Mouse (Mus musculus): ENCODE results near the gene Pdss2. TPM values are rescaled to one million over a fixed set of nuclear protein-coding genes. Genes with fewer than 3 reads are reported as not detected.
A peak's percentile ranks its signal among the peaks of the same experiment; 100 is the strongest.

Gene Pdss2
- total RNA-seq, 2 experiments from 2014 or later = 17.6 to 17.8 TPM

DNA sequence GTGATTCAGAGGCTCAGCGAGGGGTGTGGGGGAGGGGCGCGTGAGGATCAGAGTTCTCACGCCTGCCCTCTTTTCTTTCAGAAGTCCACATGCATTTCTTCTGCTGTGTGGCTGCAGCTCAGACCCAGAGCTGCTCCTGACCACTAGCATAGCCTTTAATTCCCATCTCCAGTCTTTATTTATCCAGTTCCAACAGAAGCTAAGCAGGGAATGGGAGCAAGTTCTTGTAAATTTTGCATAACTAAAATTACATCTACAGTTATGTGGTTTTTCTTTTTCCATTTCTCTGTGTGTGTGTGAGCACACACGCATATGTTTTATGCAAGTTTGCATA is 231.3 kb downstream of the Pdss2 start:
- peak overlapping the region; percentile 42 for H3K4me3 ChIP-seq
- no peak for DNase-seq (ENCODE audit: low spot score in 2 of 2)
- no peak overlapping the region for H3K27ac ChIP-seq
- TF ChIP-seq CTCF (conservative IDR thresholded peaks at IDR 0.05) = no peak

DNA sequence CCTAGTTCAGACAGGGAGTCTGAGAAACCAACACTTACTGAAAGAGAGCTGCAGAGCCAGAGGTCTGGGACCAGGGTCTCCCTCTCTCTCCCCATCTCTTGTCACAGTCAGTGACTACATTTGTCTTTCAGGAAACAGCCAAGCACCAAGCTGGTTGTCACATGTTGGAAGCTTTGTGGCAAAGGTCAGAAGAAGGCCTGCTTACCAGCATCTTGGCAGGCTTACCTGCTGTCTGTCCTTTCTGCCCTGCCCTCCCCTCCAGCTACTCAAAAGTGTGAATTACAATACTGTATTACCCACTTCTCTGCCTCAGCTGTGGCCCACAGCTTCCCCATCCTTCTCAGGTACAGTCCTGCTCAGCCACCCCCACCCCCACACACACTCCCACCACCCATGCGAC is 232.9 kb downstream of the Pdss2 start:
- Histone ChIP-seq H3K4me3 (no peak overlapping the region), H3K27ac (no peak overlapping the region)
- no peak for DNase-seq (ENCODE audit: low spot score in 2 of 2)
- TF ChIP-seq CTCF (conservative IDR thresholded peaks at IDR 0.05) = no peak

DNA sequence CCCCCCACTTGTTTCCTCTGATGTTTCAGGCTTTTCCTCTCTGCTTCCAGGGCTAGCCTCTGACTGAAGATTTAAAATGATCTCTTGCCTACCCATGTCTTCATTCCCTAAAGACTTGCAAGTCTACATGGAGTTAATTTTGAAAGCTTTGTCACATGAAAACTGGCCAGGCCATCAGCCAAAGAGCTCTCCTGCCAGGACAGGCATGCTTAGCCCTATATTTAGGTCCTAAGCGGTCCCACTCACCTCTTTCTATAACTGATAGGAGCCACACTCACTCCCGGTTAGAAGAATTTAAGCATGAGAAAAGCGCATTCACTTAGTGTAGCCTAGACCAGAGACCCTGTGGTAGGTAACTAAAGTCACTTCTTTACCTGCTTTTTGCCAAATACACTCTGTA is 233.4 kb downstream of the Pdss2 start:
- DNase-seq (ENCODE audit: low spot score in 2 of 2) = no peak
- H3K4me3 ChIP-seq = no peak overlapping the region
- H3K27ac ChIP-seq = no peak overlapping the region
- TF ChIP-seq CTCF (conservative IDR thresholded peaks at IDR 0.05) = no peak

DNA sequence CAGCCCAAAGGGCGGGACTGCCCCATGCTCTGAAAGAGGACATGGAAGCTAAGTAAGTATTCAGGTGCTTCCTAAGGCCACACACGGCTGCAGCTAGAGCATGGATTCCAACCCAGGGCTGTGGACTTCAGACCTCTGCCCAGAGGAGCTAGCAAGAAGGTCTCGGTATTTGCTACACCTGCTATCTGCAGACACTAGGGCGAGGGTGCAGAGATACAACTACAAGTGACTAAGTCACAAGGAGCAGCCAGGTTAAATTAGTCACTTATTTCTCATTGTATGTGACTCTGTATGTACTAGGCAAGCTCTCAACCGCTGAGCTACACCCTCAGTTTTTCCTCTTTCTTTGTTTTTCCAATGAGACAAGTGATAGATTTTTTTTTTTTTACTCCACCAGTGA is 241.5 kb downstream of the Pdss2 start:
- H3K27ac ChIP-seq = no peak overlapping the region
- no peak for DNase-seq (ENCODE audit: low spot score in 2 of 2)
- no peak for TF ChIP-seq CTCF (conservative IDR thresholded peaks at IDR 0.05)
- H3K4me3 ChIP-seq = no peak overlapping the region

DNA sequence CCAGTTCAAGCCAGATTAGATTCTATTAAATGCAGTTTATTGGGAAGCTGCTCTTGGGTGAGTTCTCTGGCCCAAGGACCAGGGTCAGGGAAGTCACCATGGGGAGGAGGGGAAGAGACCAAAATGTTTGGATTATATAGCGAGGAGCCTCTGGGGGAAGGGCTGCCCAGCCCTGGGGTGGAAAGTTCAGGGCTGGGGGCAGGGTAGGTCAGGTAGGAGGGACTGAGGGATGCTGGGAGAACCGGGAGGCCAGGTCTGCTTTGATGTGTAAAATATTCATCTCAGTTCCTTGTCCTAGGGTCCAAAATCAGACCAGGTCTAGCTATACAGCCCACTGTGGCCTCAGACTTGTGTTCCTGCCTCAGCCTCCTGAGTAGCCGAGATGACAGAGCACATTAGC is 241.9 kb downstream of the Pdss2 start:
- DNase-seq (ENCODE audit: low spot score in 2 of 2) = no peak
- no peak overlapping the region for H3K4me3 ChIP-seq

DNA sequence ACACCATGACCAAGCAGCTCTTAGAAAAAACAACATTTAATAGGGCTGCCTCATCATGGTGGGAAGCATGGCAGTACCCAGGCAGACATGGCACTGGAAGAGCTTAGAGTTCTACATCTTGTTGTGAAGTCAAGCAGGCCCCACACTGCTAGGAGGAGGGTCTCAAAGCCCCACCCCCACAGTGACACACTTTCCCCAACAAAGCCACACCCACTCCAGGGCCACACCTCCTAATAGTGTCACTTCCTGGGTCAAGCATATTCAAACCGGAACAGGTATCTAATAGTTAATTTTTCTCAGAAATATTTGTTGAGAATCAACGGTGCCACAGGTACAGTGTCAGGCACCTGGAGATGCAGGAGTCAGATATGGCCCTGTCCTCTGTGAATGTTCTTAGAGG is 244.9 kb downstream of the Pdss2 start:
- TF ChIP-seq CTCF (conservative IDR thresholded peaks at IDR 0.05) = no peak
- Histone ChIP-seq H3K27ac (no peak overlapping the region), H3K4me3 (no peak overlapping the region)
- DNase-seq (ENCODE audit: low spot score in 2 of 2) = no peak

More for the DNA sequence above, 241.9 kb downstream of the Pdss2 start:
- no peak overlapping the region for H3K27ac ChIP-seq
- TF ChIP-seq CTCF (conservative IDR thresholded peaks at IDR 0.05) = no peak

DNA sequence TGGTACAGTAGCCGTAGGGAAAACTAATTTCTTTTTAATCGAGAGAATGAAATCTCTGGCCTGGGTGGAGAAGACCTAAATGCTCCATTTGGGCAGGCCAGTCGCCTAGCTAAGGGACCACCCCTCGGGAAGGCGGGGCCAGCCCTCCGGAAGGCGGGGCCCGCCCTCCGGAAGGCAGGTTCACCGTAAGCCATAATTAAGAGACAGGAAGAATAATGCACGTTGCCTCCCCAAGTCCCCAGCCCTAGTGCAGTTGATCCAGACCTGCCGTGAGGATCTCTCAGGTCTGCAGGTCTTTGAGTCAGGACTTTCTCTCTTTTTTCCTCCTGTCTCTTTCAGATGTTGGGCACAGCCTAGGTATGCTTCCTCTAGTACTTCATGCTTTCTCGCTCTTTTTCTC is 246.4 kb downstream of the Pdss2 start:
- H3K4me3 ChIP-seq = no peak overlapping the region
- DNase-seq (ENCODE audit: low spot score in 2 of 2) = no peak
- no peak for TF ChIP-seq CTCF (conservative IDR thresholded peaks at IDR 0.05)
- H3K27ac ChIP-seq = no peak overlapping the region

DNA sequence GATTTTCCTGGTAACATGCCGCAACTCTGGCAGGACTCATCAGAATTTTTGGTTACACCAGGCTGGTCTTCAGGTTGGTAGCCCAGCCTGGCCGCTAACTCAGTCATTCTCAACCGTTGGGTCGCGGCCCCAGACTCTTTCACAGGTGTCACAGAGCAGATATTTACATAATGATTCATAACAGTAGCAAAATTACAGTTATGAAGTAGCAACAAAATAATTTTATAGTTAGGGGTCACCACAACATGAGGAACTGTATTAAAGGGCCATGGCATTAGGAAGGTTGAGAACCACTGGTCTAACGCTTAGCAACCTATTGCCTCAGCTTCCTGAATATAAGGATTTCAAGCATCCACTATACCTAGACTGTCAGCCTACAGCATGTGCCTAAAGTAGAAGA is 247.0 kb downstream of the Pdss2 start:
- no peak overlapping the region for H3K4me3 ChIP-seq

DNA sequence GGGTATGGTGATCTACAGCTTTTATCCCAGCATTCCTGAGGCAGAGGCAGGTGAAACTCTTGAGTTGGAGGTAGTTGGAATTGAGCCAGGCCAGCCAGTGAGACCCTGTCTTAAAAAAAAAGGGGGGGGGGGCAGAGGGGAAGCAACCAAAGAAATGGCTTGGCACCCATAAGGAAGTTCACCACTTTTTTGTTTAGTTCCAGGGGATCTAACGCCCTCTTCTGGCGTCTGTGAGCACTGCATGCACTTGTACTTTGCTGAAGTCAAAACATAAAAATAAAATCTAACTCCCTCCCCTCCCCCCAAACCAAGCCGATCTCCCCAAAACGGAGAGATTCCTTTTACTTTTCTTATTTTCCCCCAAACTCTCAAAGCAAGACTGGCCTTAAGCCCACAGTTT is 254.1 kb downstream of the Pdss2 start:
- peak; percentile 16 to 57 for DNase-seq (ENCODE audit: low spot score in 2 of 2)
- peak; percentile 76 for TF ChIP-seq CTCF (conservative IDR thresholded peaks at IDR 0.05)
- Histone ChIP-seq H3K27ac (no peak overlapping the region), H3K4me3 (no peak overlapping the region)

More for the DNA sequence above, 247.0 kb downstream of the Pdss2 start:
- no peak overlapping the region for H3K27ac ChIP-seq
- no peak for TF ChIP-seq CTCF (conservative IDR thresholded peaks at IDR 0.05)
- DNase-seq (ENCODE audit: low spot score in 2 of 2) = no peak

DNA sequence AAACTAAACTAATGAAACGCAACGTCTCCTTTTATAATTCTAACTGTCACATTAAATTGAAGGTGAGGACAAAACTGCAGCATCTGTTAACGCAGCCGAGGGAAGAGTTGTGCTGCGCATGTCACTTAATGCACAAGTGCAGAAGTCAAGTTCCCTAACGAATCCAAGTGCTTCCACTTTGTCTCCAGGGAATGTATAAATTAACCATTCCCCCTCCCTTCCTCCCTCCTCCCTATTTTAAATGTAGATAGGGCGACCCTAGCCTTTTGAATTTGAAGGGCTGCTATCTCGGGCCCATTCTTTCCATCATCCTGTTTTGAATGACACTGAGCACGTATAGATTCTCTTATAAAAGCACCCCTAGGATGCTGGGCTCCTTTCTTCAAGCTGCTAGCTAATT is 256.2 kb downstream of the Pdss2 start:
- Histone ChIP-seq H3K27ac (peak overlapping the region; percentile 90; the same call in 1 of the 2 replicates), H3K4me3 (peak overlapping the region; percentile 0; the same call in 1 of the 2 replicates)
- TF ChIP-seq CTCF (conservative IDR thresholded peaks at IDR 0.05) = no peak
- DNase-seq (ENCODE audit: low spot score in 2 of 2) = no peak

DNA sequence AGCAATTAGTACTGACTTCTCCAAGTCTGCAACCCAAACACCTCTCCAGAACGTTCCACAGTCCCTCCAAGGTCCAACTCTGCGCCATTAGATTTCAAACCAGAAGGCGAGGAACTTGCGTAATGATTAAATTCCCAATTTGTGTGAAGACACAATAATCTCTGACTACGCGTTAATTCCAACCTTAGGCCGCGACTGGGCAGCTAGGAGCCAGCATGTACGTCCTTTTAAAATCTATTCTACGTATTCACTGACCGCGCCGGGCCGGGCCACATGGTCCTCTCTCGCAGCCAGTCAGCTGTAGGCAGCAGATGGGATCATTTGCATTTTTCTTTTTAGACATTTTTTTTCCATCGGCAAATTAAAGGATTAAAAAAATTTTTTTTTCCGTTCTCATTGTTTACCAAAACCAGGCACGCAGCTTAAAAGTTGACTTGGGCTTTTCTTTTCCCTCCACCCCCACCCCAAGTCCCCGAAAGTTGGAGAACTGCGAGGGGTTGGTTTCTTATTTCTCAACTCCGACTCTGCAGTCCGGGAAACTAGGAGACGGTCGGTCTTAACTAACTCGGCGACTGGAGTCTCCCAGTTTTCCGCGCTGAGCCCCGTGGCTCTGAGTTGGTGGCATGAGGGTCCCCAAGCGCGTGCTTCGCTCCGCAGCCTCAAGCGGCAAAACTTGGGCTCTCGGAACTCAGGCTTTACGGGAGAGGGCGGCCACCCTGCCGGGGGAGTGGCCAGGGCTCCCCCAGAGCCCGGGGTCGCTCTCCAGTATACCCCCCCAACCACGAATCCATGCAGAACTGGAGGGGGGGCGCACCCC is 256.8 kb downstream of the Pdss2 start:
- peak; percentile 23 to 27 for DNase-seq (ENCODE audit: low spot score in 2 of 2)
- Histone ChIP-seq H3K27ac (peak overlapping the region; percentile 90), H3K4me3 (peak overlapping the region; percentile 71)
- TF ChIP-seq CTCF (conservative IDR thresholded peaks at IDR 0.05) = no peak

DNA sequence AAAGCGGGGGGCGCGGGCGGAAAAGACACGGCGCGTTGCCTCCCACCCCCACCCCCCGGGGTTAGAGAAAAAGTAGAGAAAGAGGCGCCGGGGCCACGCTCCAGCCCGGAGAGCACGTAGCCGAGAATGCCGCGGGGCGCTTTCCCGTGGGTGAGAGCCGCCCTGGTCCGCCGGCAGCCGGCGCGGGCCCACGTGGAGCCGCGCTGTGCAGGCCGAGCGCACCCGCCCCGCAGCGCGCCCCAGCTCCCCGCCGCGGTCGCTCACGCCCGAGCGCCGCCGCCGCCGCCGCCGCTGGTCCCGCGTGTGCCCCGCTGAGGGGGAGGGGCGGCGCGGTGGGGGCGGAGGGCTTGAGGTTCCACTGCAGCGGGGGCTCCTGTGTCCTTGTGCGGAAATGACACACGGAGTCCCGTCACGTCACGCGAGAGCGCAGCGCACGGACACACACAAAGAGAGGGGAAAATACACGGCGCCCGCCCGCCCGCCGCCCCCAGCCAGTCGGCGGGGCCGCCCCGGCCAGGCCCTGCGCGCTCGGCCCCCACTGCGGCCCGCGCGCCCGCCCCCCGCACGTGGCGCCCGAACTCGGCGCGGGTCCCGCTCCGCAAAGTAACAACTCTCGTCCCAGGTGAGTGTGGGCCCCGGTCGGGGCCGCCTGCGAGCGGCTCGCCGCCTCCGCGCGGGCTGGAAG is 257.6 kb downstream of the Pdss2 start, which contains the start of gene Bend3:
Gene Bend3 (plus strand): TSS at position 81 of the 685 bp plus-strand sequence.
- H3K4me3 ChIP-seq = peak within 1 kb of the TSS; percentile 71
- H3K27ac ChIP-seq = peak within 1 kb of the TSS; percentile 90
- TF ChIP-seq CTCF (conservative IDR thresholded peaks at IDR 0.05) = no peak
- DNase-seq (ENCODE audit: low spot score in 2 of 2) = peak; percentile 44 to 49

DNA sequence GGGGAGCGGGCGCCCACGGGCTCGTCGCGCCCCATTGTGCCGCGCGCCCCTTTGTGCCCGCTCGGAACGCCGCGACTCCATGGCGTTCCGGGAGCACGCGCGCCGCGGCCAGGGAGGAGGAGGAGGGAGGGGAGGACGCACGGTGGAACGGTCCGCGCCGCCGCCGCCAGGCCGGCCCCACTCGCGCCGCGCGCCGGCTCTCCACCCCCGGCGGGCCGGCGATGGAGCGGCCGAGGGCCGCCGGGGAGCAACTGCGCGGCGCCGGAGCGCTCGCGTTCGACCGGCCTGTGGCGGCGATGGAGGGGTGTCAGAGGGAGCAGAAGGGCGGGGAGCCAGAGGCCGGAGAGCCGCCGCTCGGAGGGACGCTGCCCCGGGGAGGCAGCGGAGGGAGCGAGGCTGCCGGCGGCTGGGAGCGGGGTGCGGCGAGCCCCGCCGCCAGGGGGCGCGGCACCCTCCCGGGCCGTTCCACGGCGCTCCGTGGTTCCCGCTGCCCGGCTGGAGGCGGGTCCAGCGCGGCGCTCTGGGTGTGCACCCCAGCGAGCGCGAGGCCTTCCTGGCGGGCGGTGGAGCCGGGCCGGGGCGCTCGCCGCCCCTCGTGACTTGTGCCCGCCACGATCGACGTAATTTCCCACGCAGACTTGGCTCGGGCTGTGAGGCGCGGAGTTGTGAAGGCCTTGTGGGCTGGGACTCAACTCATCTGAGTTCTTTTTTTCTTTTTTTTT is 258.3 kb downstream of the Pdss2 start:
- TF ChIP-seq CTCF (conservative IDR thresholded peaks at IDR 0.05) = peak; percentile 80
- peak; percentile 63 to 81 for DNase-seq (ENCODE audit: low spot score in 2 of 2)
- peak overlapping the region; percentile 71 for H3K4me3 ChIP-seq
- H3K27ac ChIP-seq = peak overlapping the region; percentile 90

Data from layer of hippocampus, adult 2 months (tissue).